Mouse (Mus musculus) erythroblast, embryonic 14.5 days (primary cell): ENCODE data around the gene Hils1. TPM values are rescaled to one million over a fixed set of nuclear protein-coding genes. Genes with fewer than 3 reads are reported as not detected.

Source experiments
- H3K27me3 ChIP-seq: 2 replicates; pipeline ENCODE4 v1.6.1; 2012; ENCODE audit warnings: inconsistent platforms; ENCODE audit not compliant: control insufficient read depth
- H3K36me3 ChIP-seq: 2 replicates; pipeline ENCODE4 v1.6.1; 2012; ENCODE audit warnings: mild to moderate bottlenecking, inconsistent platforms; ENCODE audit not compliant: control insufficient read depth
- H3K4me1 ChIP-seq: 2 replicates; pipeline ENCODE4 v1.6.1; 2012; ENCODE audit warnings: inconsistent platforms; ENCODE audit not compliant: control insufficient read depth
- H3K4me3 ChIP-seq: replicated peaks from 2 replicates; pipeline ENCODE3; 2012; ENCODE audit warnings: moderate library complexity, mild to moderate bottlenecking, inconsistent platforms
- H3K9me3 ChIP-seq: 2 replicates; pipeline ENCODE4 v1.6.1; 2012; ENCODE audit warnings: low read length, inconsistent platforms, mixed read lengths; ENCODE audit not compliant: control insufficient read depth
- GATA1 ChIP-seq: IDR thresholded peaks from 2 replicates; pipeline ENCODE4 v1.6.1; 2012; ENCODE audit warnings: low read length, inconsistent platforms, mixed read lengths
- TAL1 ChIP-seq: IDR thresholded peaks from 3 replicates; pipeline ENCODE4 v1.6.1; 2012; ENCODE audit warnings: low read length, inconsistent platforms, mixed read lengths
- polyA plus RNA-seq: library from polyadenylated mRNA; stranded (reverse); fragments of >175 nt; gene quantifications from 2 replicates; pipeline ENCODE4 v1.2.3, GENCODE M21; 2012

Hils1 gene
- polyA plus RNA-seq, 1 experiment, result not detected

GRCm38 (mm10) chr11:94990102-94990748 is 22.8 kb downstream of the Hils1 start:
- no peaks in the 10 kb centered on the region for H3K9me3 ChIP-seq
- TF ChIP-seq TAL1 (no peak), GATA1 (no peak)
- peaks cover 10% of the 10 kb centered on the region; the same call in 1 of the 2 replicates for H3K27me3 ChIP-seq
- peaks cover 25% of the 10 kb centered on the region for H3K36me3 ChIP-seq
- peaks cover 91% of the 10 kb centered on the region for H3K4me1 ChIP-seq
- peak overlapping the region; percentile 86 for H3K4me3 ChIP-seq

DNA sequence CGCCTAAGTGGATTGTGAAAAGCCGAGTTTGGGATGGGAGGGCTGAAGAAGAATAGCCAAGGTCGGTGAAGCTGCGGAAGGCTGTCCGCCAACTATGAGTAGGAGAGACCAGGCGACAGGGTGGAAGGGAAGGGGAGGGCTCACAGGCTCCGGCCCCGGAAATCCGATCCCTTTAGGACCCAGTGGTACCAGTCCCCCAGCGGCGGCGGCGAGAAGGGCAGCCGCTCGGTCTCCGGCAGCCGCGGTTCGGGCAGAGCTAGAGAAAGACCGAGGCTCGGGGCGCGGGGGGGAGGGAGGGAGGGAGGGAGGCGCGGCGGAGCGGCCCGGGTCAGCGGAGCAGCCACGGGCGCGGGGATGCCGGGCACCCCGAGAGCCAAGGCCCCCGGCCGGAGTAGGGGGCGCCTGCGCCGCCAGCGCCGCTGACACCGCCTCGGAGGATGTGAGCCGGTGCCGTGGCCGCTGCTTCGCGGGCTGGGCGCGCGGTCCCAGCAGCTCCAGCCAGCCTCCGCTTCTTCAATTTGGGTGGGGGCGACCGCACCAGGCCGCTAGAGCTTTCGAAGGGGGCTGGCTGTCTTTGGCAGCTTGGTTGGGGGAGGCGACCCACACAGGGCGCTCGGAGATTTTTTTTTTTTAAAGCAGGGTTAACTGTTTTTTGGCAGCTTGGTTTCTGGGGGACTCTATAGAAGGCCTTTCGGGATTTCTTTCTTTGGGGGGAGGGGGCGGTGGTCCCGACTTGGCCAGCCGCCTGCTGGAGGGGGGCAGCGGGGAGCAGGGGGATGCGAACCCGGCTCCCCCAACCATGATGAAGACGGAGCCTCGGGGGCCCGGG is 23.6 kb downstream of the Hils1 start, which contains the start of gene Ppp1r9b:
Gene Ppp1r9b (plus strand): TSS at position 287 of the 829 bp plus-strand sequence.
- no peak for TF ChIP-seq GATA1
- no peak for TF ChIP-seq TAL1
- peaks cover 93% of the 10 kb centered on the region for H3K4me1 ChIP-seq
- H3K4me3 ChIP-seq, result peak within 1 kb of the TSS; percentile 86
- no peaks in the 10 kb centered on the region for H3K9me3 ChIP-seq
- H3K27me3 ChIP-seq, result peaks cover 10% of the 10 kb centered on the region; the same call in 1 of the 2 replicates
- H3K36me3 ChIP-seq, result peaks cover 32% of the 10 kb centered on the region

- Histone ChIP-seq H3K4me1 (peaks cover 94% of the 10 kb centered on the region), H3K9me3 (no peaks in the 10 kb centered on the region), H3K27me3 (peaks cover 10% of the 10 kb centered on the region; the same call in 1 of the 2 replicates), H3K36me3 (peaks cover 41% of the 10 kb centered on the region), H3K4me3 (peak overlapping the region; percentile 86)
- TF ChIP-seq GATA1, result no peak
- TF ChIP-seq TAL1, result no peak
These were observed 24.5 kb downstream of the Hils1 start for GRCm38 (mm10) chr11:94991641-94992479.

DNA sequence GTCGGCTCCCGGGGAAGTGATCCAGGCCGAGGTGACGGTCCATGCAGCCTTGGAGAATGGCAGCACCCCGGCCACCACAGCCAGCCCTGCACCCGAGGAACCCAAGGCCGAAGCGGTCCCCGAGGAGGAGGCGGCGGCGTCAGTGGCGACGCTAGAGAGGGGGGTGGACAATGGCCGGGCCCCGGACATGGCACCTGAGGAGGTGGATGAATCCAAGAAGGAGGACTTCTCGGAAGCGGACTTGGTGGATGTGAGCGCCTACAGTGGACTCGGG is 25.0 kb downstream of the Hils1 start:
- peak overlapping the region; percentile 86 for H3K4me3 ChIP-seq
- TF ChIP-seq GATA1 (no peak), TAL1 (no peak)
- H3K9me3 ChIP-seq, result no peaks in the 10 kb centered on the region
- H3K27me3 ChIP-seq, result peaks cover 10% of the 10 kb centered on the region; the same call in 1 of the 2 replicates
- peaks cover 47% of the 10 kb centered on the region for H3K36me3 ChIP-seq
- peaks cover 94% of the 10 kb centered on the region for H3K4me1 ChIP-seq

GRCm38 (mm10) chr11:94992754-94993606 is 25.6 kb downstream of the Hils1 start:
- H3K36me3 ChIP-seq, result peaks cover 53% of the 10 kb centered on the region
- TF ChIP-seq GATA1 (no peak), TAL1 (no peak)

GRCm38 (mm10) chr11:94994208-94994814 is 26.9 kb downstream of the Hils1 start:
- Histone ChIP-seq H3K27me3 (peaks cover 10% of the 10 kb centered on the region; the same call in 1 of the 2 replicates), H3K36me3 (peaks cover 66% of the 10 kb centered on the region), H3K4me3 (peak overlapping the region; percentile 86), H3K9me3 (no peaks in the 10 kb centered on the region), H3K4me1 (peaks cover 94% of the 10 kb centered on the region)
- no peak for TF ChIP-seq GATA1
- no peak for TF ChIP-seq TAL1

More at GRCm38 (mm10) chr11:94992754-94993606, 25.6 kb downstream of the Hils1 start:
- peak overlapping the region; percentile 86 for H3K4me3 ChIP-seq
- H3K27me3 ChIP-seq, result peaks cover 10% of the 10 kb centered on the region; the same call in 1 of the 2 replicates
- H3K9me3 ChIP-seq, result no peaks in the 10 kb centered on the region
- peaks cover 94% of the 10 kb centered on the region for H3K4me1 ChIP-seq

- Histone ChIP-seq H3K9me3 (no peaks in the 10 kb centered on the region), H3K4me1 (peaks cover 94% of the 10 kb centered on the region), H3K4me3 (peak overlapping the region; percentile 86), H3K36me3 (peaks cover 74% of the 10 kb centered on the region), H3K27me3 (peaks cover 10% of the 10 kb centered on the region; the same call in 1 of the 2 replicates)
- TF ChIP-seq TAL1, result no peak
- no peak for TF ChIP-seq GATA1
These were observed 27.8 kb downstream of the Hils1 start for GRCm38 (mm10) chr11:94994947-94995772.
